Mouse (Mus musculus) liver, adult 2 months (tissue): ENCODE data around the gene Myh3.

Experiments
- CTCF ChIP-seq: fragments of 200-500 bp; IDR thresholded peaks from 2 replicates; pipeline ENCODE4 v1.5.1; 2011; ENCODE audit warnings: low read depth, low read length, control low read depth
- POLR2A ChIP-seq: fragments of 200-500 bp; IDR thresholded peaks from 2 replicates; pipeline ENCODE4 v1.6.1; 2011; ENCODE audit warnings: low read length, control low read depth; ENCODE audit not compliant: insufficient read depth; ENCODE audit errors: extremely low read depth

GRCm38 (mm10) chr11:67106973-67107372 lies 28.9 kb downstream of the Myh3 start:
- TF ChIP-seq CTCF (no peak), POLR2A (no peak)
